Mouse (Mus musculus) MN1 (cell line): ENCODE measurements around the gene Man2c1.

Experiments
- DNase-seq: peaks from one replicate; pipeline ENCODE4 v3.0.0-alpha.2; 2016; ENCODE audit warnings: low spot score

Gene Man2c1

DNA sequence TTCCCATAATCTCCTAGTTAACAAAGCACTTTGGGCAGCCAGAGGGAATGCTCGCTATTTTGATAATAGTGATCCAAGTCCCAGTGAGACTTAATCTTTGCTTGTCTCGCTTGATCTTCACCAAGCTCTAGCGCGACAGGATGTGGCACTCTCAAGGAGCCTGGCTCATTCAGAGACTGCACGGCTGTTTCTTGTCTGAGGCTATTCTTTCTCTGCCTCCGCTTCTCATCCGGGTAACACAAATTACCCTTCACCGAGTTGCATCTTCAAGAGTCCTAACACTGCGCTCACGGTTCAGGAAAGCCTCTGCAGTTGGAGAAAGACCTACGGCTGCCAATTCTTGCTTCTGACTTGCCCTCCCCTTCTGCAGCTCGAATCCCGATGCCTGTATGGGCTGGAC is 27.0 kb downstream of the Man2c1 start:
- peak; percentile 46 for DNase-seq

- peak; percentile 96 for DNase-seq
Observed at GRCm38 (mm10) chr9:57158013-57158470, 27.6 kb downstream of the Man2c1 start, which contains the start of gene Commd4. Commd4 (minus strand) TSS chr9:57158331.

- DNase-seq = no peak
Observed at GRCm38 (mm10) chr9:57158506-57158905, 28.0 kb downstream of the Man2c1 start.

- DNase-seq = peak; percentile 76
Observed at GRCm38 (mm10) chr9:57162496-57162895, 32.0 kb downstream of the Man2c1 start.

DNA sequence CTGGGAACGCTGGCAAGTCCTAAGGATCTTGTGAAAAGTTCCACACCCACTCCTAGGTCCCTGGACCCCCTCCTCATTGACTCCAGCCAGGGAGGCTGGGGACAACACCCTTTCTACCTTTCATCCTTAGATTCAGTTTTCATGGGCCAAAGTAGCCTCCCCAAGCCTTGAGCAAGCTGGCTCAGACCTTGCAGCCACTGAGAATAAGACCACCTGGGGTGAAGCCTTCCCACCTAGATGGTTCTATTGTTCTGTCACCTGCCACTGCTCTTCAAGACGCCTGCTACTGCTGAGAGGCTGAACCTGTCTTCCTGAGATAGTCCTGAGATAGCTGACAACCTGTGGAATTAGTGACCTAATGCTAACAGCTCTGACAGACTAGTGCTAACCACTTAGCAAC is 32.6 kb downstream of the Man2c1 start:
- no peak for DNase-seq

- no peak for DNase-seq
Observed at GRCm38 (mm10) chr9:57166173-57166572, 35.7 kb downstream of the Man2c1 start.

DNA sequence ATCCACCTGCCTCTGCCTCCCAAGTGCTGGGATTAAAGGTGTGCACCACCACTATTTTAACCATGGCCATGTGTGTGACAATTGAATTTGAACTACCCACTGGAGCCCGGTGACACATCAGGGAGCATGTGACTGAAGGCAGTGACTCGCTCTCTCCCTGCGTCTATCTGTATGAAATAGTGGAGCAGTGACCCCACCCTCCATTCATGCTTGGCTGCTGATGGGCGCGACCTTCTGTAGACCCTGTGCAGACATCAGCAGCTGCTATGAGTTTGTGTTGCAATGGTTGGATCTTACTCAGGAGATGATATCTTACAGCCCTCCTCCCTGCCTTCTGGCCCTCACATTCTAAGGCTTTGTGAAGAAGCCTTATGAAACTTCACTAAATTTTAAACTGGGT is 37.9 kb downstream of the Man2c1 start:
- DNase-seq = no peak
